Mouse (Mus musculus) kidney, adult 10 weeks (tissue): Measurements from ENCODE around the gene Itgb5. TPM values are rescaled to one million over a fixed set of nuclear protein-coding genes. Genes with fewer than 3 reads are reported as not detected.

Experiments
- polyA plus RNA-seq: library from polyadenylated mRNA; stranded (reverse); fragments of 350-450 nt; fragmentation: Illumina TruSeq; extraction: RNeasy Lipid Tissue Mini Kit (QIAGEN cat#74804); gene quantifications from one replicate; pipeline ENCODE4 v1.2.3, GENCODE M21; 2014; ENCODE audit warnings: low read depth, low replicate concordance

The Itgb5 gene
- polyA plus RNA-seq: 115 TPM

GRCm38 (mm10) chr16:33829301-33829831, at the start of gene Itgb5:
Itgb5 (plus strand) TSS chr16:33829665.

GRCm38 (mm10) chr16:33793846-33794791, 35.3 kb upstream of the Itgb5 start, which contains the start of gene Muc13:
Muc13 (plus strand) TSS chr16:33794037.

GRCm38 (mm10) chr16:33966538-33967282, 137.2 kb downstream of the Itgb5 start, which contains the start of gene Umps:
Umps (minus strand) TSS chr16:33967038.

Other genes with a start within 250 kb of the Itgb5 start
- 16.2 TPM for gene Heg1, start 145.3 kb upstream of the Itgb5 start, polyA plus RNA-seq
- 0.49 TPM for gene Muc13, start 35.6 kb upstream of the Itgb5 start, polyA plus RNA-seq
- gene Umps, start 137.4 kb downstream of the Itgb5 start, polyA plus RNA-seq: 19.6 TPM